9 mouse cellular contexts compared by ENCODE assay signal in genomic region chr19:33102008-33102782, GRCm38 (mm10).
DNase-seq lines count a peak whose midpoint lies in the region; ATAC-seq lines count a peak whose summit lies in the region.
"Had no signal": no experiment of that assay in that cellular context is flagged by ENCODE, and none has a peak within 500 bp of the region (broad histone marks: within the 10 kb centered on the region; RNA-seq: fewer than 3 reads in every experiment).

No protein-coding gene starts in this region.

- H3K9me3 ChIP-seq in embryonic facial prominence, embryonic 13.5 days, result no peaks in the 10 kb centered on the region
- H3K9me3 ChIP-seq in embryonic facial prominence, embryonic 10.5 days, result no peaks in the 10 kb centered on the region
- no peaks in the 10 kb centered on the region for H3K9me3 ChIP-seq in midbrain, embryonic 14.5 days (ENCODE audit: control insufficient read depth, low read length)
- no peaks in the 10 kb centered on the region for H3K9me3 ChIP-seq in midbrain, embryonic 11.5 days (ENCODE audit: control insufficient read depth, low read length)
- no peaks in the 10 kb centered on the region for H3K9me3 ChIP-seq in neural tube, embryonic 15.5 days (replicated peaks)
- H3K9me3 ChIP-seq in intestine, embryonic 16.5 days (ENCODE audit: control insufficient read depth, low read length), result no peaks in the 10 kb centered on the region

- H3K4me2 ChIP-seq in embryonic facial prominence, embryonic 13.5 days, result peak overlapping the region; percentile 40
- H3K4me2 ChIP-seq in midbrain, embryonic 14.5 days (ENCODE audit: low read length), result no peak overlapping the region
- no peak overlapping the region for H3K4me2 ChIP-seq in midbrain, embryonic 11.5 days
- no peak overlapping the region for H3K4me2 ChIP-seq in neural tube, embryonic 15.5 days
- H3K4me2 ChIP-seq in intestine, embryonic 16.5 days (ENCODE audit: low read depth, low read length), result no peak overlapping the region

- H3K27me3 ChIP-seq in embryonic facial prominence, embryonic 13.5 days, result no peaks in the 10 kb centered on the region
- no peaks in the 10 kb centered on the region for H3K27me3 ChIP-seq in embryonic facial prominence, embryonic 10.5 days (replicated peaks; ENCODE audit: low read depth, poor library complexity, severe bottlenecking)
- 0 out of 2 replicates have a peak, but pooled peaks cover 5% of the 10 kb centered on the region for H3K27me3 ChIP-seq in midbrain, embryonic 14.5 days (ENCODE audit: control insufficient read depth, insufficient read depth, low read length)
- H3K27me3 ChIP-seq in midbrain, embryonic 11.5 days (ENCODE audit: control insufficient read depth, insufficient read depth, low read length), result no peaks in the 10 kb centered on the region; the same call in 1 of the 2 replicates
- H3K27me3 ChIP-seq in neural tube, embryonic 15.5 days (replicated peaks), result no peaks in the 10 kb centered on the region
- H3K27me3 ChIP-seq in intestine, embryonic 16.5 days (replicated peaks; ENCODE audit: control insufficient read depth, insufficient read depth, low read length), result no peaks in the 10 kb centered on the region

- ATAC-seq in embryonic facial prominence, embryonic 13.5 days (ENCODE audit: insufficient number of reproducible peaks, insufficient read depth, low FRiP score, low TSS enrichment, low read depth), result no peak
- ATAC-seq in midbrain, embryonic 14.5 days (ENCODE audit: low FRiP score, low TSS enrichment), result no peak
- ATAC-seq in midbrain, embryonic 11.5 days (ENCODE audit: low FRiP score), result no peak
- peak; percentile 67; the same call in 1 of the 2 replicates for ATAC-seq in neural tube, embryonic 15.5 days (ENCODE audit: low FRiP score)
- no peak for ATAC-seq in intestine, embryonic 16.5 days

- peaks cover 21% of the 10 kb centered on the region for H3K4me1 ChIP-seq in embryonic facial prominence, embryonic 13.5 days
- H3K4me1 ChIP-seq in embryonic facial prominence, embryonic 10.5 days, result peaks cover 35% of the 10 kb centered on the region
- H3K4me1 ChIP-seq in midbrain, embryonic 14.5 days (ENCODE audit: control insufficient read depth, insufficient read depth, low read length), result peaks cover 11% of the 10 kb centered on the region
- H3K4me1 ChIP-seq in midbrain, embryonic 11.5 days (ENCODE audit: control insufficient read depth, insufficient read depth, low read length), result peaks cover 27% of the 10 kb centered on the region
- peaks cover 7% of the 10 kb centered on the region; the same call in 1 of the 2 replicates for H3K4me1 ChIP-seq in neural tube, embryonic 15.5 days
- H3K4me1 ChIP-seq in intestine, embryonic 16.5 days (ENCODE audit: control insufficient read depth, insufficient read depth, low read length), result peaks cover 7% of the 10 kb centered on the region

- no peak for DNase-seq in embryonic facial prominence, embryonic 10.5 days (ENCODE audit: low spot score)
- DNase-seq in midbrain, embryonic 14.5 days, result peak; percentile 39
- DNase-seq in midbrain, embryonic 11.5 days (ENCODE audit: low spot score, missing footprints), result no peak
- DNase-seq in induced T-regulatory cell, adult 2 months (ENCODE audit: low read depth), result peak; percentile 68
- no peak for DNase-seq in adrenal gland, postnatal 14 days
- DNase-seq: gastrocnemius, postnatal 14 days had no signal

- H3K36me3 ChIP-seq in embryonic facial prominence, embryonic 13.5 days, result no peaks in the 10 kb centered on the region
- no peaks in the 10 kb centered on the region for H3K36me3 ChIP-seq in embryonic facial prominence, embryonic 10.5 days (replicated peaks)
- H3K36me3 ChIP-seq in midbrain, embryonic 14.5 days (ENCODE audit: control insufficient read depth, insufficient read depth, low read length), result no peaks in the 10 kb centered on the region
- H3K36me3 ChIP-seq in midbrain, embryonic 11.5 days (ENCODE audit: control insufficient read depth, insufficient read depth, low read length), result no peaks in the 10 kb centered on the region
- no peaks in the 10 kb centered on the region for H3K36me3 ChIP-seq in neural tube, embryonic 15.5 days
- H3K36me3 ChIP-seq in intestine, embryonic 16.5 days (ENCODE audit: control insufficient read depth, insufficient read depth, low read length), result no peaks in the 10 kb centered on the region

- no peak overlapping the region for H3K27ac ChIP-seq in embryonic facial prominence, embryonic 13.5 days
- H3K27ac ChIP-seq in embryonic facial prominence, embryonic 10.5 days (replicated peaks), result no peak overlapping the region
- no peak overlapping the region for H3K27ac ChIP-seq in midbrain, embryonic 14.5 days (replicated peaks; ENCODE audit: low read depth, low read length)
- no peak overlapping the region for H3K27ac ChIP-seq in midbrain, embryonic 11.5 days (ENCODE audit: low read depth, low read length)
- peak overlapping the region; percentile 28; the same call in 1 of the 2 replicates for H3K27ac ChIP-seq in neural tube, embryonic 15.5 days (replicated peaks)
- no peak overlapping the region for H3K27ac ChIP-seq in intestine, embryonic 16.5 days (ENCODE audit: low read length)

- H3K9ac ChIP-seq in embryonic facial prominence, embryonic 13.5 days, result no peak overlapping the region
- no peak overlapping the region for H3K9ac ChIP-seq in midbrain, embryonic 14.5 days (replicated peaks; ENCODE audit: low read length)
- H3K9ac ChIP-seq in midbrain, embryonic 11.5 days (ENCODE audit: low read length), result no peak overlapping the region
- no peak overlapping the region for H3K9ac ChIP-seq in neural tube, embryonic 15.5 days (replicated peaks)
- H3K9ac ChIP-seq in intestine, embryonic 16.5 days (ENCODE audit: low read depth, low read length), result no peak overlapping the region

- no peak overlapping the region for H3K4me3 ChIP-seq in embryonic facial prominence, embryonic 13.5 days
- H3K4me3 ChIP-seq in embryonic facial prominence, embryonic 10.5 days, result no peak overlapping the region
- H3K4me3 ChIP-seq in midbrain, embryonic 14.5 days (replicated peaks; ENCODE audit: low read depth, low read length), result no peak overlapping the region
- no peak overlapping the region for H3K4me3 ChIP-seq in midbrain, embryonic 11.5 days (ENCODE audit: low read depth, low read length)
- no peak overlapping the region for H3K4me3 ChIP-seq in neural tube, embryonic 15.5 days (replicated peaks)
- H3K4me3 ChIP-seq in intestine, embryonic 16.5 days (ENCODE audit: low read length), result no peak overlapping the region

- WGBS in embryonic facial prominence, embryonic 13.5 days, result 41% methylated on average over 7 of the region's 7 CpGs
- 67% methylated on average over 7 of the region's 7 CpGs for WGBS in embryonic facial prominence, embryonic 10.5 days
- WGBS in midbrain, embryonic 14.5 days, result 57% methylated on average over 7 of the region's 7 CpGs
- 55% methylated on average over 7 of the region's 7 CpGs for WGBS in midbrain, embryonic 11.5 days
- 73% methylated on average over 7 of the region's 7 CpGs for WGBS in neural tube, embryonic 15.5 days
- WGBS in intestine, embryonic 16.5 days, result 71% methylated on average over 7 of the region's 7 CpGs

Comparison
In these comparisons a context has a peak if more than half of its experiments do, and no peak if none do; other contexts are left out.
1. DNase-seq: peak in midbrain, embryonic 14.5 days (single experiment) and induced T-regulatory cell, adult 2 months (single experiment); none in embryonic facial prominence, embryonic 10.5 days (single experiment), midbrain, embryonic 11.5 days (single experiment) and adrenal gland, postnatal 14 days (single experiment).